Mouse (Mus musculus): ENCODE measurements around the gene Dnajc22.

The Dnajc22 gene

DNA sequence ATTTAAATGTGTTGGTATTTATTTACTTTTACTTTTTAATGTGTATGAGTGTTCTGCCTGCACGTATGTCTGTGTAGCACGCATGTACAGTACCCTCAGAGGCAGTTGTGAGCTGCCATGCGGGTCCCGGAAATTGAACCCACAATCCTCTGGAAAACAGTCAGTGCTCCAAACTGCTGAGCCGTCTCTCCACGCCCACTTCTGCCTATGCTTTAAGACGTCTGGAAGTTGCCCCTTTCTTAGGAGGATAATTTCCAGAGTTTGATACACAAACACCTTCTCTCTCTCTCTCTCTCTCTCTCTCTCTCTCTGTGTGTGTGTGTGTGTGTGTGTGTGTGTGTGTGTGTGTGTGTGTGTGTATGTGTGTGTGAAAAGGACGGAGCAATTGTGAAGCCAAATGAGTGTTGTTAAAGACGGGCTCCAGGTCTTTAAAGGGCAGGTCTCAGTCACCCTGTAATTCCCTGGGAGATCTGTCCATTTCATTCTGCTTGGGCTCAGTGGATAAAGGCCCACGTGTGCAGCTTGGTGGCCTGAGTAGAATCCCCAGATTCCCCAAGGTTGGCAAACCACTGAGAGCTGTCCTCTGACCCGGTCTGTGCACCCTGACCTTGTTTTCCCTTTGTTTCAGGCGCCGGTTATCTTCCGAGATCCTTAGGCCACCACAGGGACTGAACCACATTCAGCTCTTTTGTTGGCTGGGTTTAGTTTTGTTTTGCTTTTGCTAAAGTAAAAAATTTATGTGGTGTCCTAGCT, 21.5 kb downstream of the Dnajc22 start:
- in situ Hi-C loops (cut with MboI, MseI) = loop anchor here in 1 of 2 experiments (10.0 kb wide), 1 partner anchor 60 kb away; the partner anchor contains the start of gene Prph

DNA sequence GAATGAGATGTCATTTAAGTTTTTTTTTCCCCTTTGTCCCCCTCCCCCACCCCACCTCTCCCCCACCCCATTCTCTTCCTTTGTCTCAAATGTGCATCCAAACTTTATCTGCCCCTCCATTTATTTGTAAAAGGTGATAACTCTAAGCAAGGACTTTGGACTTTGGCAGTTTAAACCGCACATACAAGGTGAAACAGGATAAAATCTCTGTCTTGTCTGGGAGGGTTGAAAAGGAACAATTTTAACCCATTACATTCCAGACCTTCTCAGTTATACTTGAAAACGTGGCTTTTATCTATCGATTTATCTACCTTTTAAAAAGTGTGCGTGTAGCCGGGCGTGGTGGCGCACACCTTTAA, 22.1 kb downstream of the Dnajc22 start:
- in situ Hi-C loops (cut with MboI, MseI) = loop anchor here in 1 of 2 experiments (10.0 kb wide), 1 partner anchor 60 kb away; the partner anchor contains the start of gene Prph

DNA sequence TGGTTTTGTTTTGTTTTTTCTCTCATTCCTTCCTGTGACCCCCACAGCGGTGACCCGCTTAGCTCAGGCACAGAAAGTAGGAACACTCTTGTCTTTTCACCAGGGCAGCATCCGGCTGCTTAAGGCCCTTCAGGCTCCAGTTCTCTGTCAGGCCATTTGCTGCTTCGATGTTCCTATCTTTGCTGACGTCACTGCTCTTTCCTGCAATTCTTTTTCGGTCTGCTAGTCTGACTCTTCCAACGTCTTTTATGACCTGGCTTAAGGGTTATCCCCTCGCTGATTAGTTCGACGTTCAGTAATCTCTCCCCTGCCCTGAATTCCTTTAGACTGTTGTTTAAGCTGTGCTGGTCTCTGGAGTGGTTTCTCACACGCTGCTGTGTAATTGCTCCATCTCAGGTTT, 23.6 kb downstream of the Dnajc22 start:
- in situ Hi-C loops (cut with MboI, MseI) = loop anchor here in 1 of 2 experiments (10.0 kb wide), 1 partner anchor 62 kb away; the partner anchor contains the start of gene Prph

DNA sequence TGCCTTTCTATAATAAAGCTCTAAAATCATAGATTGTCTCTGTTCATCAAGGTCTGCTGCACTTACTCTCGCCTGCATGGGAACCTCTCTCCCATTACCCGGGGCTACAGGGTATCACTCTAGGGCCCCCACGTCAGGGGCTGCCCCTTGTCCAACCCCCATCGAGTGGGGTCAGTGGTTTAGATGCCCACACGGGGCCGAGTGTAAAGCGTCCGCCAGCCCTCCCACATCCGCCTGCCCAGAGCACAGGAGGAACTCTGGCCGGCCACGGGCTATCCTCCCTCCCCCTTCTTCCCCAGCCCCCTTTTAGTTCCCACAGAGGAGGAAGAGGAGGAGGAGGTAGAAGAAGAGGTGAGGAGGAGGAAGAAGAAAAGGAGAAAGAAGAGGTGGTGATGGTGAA, 27.8 kb downstream of the Dnajc22 start:
- in situ Hi-C loops (cut with MboI, MseI) = no loop called here

GRCm38 (mm10) chr15:99122642-99123041, 29.7 kb downstream of the Dnajc22 start:
- in situ Hi-C loops (cut with MboI, MseI) = no loop called here

DNA sequence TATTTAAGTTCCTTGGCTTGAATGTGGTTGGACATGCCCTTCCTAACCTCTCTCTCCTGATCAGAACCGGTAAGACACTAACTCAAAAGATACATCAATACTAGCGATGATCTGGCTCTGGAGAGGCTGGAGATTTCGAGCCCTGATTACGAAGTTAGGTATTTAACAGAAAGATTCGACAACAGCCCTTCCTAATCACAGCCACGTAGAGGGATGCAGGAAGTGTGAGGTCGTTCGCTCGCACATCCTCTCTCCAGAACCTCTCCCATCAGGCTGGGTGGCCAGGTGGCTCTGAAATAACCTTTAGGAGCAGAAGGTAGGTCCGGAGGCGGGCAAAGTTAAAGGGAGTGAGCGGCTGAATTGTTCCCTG, 32.7 kb downstream of the Dnajc22 start, which contains the start of gene Spats2:
Gene Spats2, plus strand, starts transcription at position 206 of the 370 bp plus-strand sequence.
- in situ Hi-C loops (cut with MboI, MseI) = loop anchor here in 1 of 2 experiments (5.0 kb wide), 2 partner anchors 38 to 68 kb away; partner anchors contain the start of genes C1ql4 and Prph

DNA sequence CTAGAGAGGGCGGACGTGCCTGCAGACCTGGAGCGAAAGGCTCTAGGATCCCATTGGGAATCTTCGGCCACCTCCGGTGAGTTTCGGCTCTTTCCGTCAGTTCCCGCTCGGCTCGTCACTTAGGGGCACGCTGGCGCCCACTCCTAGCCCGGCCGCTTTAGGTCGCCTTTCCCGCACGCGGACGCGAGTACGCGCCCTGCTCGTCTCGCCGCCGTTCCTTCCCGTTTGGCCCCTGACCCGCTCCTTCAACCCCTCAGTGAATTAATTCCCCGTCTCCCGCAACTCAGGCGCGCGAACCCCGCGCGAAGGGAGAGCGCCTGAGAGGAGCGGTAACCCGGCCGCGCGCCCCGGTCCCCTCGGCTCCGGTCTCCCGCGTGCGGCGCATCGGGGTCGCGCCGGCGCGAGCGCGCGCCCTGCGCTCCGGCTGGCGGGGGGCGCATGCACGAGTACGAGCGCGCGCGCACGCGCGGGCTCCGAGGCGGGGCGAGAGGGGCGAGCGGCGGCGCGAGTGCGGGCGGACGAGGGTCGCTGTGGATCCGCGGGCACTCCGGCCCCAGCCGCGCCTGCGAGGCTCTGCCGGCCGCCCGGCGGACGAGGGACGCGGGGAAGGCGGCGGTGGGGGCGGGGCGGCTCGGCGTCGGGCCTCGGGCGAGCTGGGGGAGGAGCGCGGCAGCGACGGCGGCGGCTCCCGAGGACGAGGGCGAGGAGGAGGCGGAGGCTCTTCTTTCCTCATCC, 33.3 kb downstream of the Dnajc22 start:
- in situ Hi-C loops (cut with MboI, MseI) = loop anchor here in 1 of 2 experiments (5.0 kb wide), 2 partner anchors 39 to 69 kb away; partner anchors contain the start of genes C1ql4 and Prph

DNA sequence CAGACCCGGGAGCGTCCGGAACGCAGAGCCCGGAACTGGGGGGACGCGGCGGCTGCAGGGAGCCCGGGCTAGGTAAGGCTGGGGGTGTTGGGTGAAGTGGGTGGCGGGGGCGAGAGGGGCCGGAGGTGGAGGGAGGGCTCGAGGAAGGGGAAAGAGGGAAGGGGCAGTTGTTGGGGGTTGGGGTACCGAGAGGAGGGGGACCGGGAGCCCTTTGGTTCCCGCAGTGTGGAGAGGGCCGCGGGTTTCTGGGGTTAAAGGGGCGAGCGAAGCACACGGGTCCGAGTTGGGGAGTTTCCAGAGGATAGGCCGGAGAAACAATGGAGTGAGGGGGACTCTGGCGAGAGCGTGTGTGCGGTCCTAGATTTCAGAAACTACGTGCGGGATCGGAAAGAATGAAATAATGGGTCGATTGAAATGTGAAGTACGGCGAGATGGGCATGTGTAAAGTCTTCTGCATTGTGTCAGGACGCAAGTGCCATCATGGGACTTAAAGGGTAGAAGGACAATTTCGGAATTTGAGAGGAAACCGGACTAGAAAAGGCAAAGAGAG, 33.9 kb downstream of the Dnajc22 start:
- in situ Hi-C loops (cut with MboI, MseI) = loop anchor here in 1 of 2 experiments (5.0 kb wide), 2 partner anchors 40 to 70 kb away; partner anchors contain the start of genes C1ql4 and Prph

DNA sequence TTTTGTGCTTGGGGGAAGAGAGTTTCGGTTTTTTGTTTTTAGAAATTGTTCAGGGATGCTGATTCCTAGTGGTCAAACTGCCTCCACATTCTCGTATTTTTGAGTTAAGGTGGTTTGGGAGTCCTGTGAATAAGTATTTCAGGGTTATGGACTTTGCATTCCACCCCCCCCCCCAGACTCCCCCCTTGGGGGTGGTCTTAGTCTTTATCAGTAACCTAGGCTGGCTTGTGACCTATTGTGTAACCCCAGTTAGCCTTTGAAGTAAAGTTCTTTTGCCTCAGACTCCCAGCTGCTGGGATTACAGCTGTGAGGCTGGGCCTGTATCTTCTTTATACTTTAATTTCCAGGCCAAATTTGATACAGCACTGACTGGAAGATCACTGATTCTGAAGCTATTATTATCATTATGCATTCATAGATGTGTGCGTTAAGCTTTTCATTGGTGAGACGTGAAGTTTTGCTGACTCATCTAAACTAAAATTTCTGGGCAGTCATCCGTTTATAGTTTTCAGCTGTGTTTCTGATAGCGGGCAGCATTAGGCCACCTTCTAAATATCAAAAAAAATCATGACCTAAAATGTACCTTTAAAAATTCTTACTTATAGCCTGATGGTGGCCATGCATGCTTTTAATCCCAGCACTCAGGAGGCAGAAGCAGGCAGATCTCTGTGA, 35.0 kb downstream of the Dnajc22 start:
- in situ Hi-C loops (cut with MboI, MseI) = loop anchor here in 1 of 2 experiments (5.0 kb wide), 2 partner anchors 41 to 71 kb away; partner anchors contain the start of genes C1ql4 and Prph

DNA sequence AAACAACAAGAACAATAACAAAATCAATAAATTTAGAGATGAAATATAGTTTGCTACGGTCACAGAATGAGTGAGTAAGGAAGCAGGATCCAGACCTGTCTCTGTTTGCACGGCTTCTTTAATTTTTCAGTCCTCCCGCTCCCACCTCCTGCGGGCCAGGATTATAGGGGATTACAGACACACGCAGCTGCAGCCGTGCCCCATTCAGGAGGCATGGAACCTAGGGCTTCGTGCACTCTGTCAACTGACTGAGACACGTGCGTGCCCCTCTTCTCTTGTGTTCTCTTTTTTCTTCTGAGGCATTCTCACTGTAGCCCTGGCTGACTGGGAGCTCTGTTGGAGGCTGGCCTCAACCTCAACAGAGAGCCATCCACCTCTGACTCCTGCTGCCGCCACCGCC, 36.5 kb downstream of the Dnajc22 start:
- in situ Hi-C loops (cut with MboI, MseI) = loop anchor here in 1 of 2 experiments (5.0 kb wide), 2 partner anchors 42 to 72 kb away; partner anchors contain the start of genes C1ql4 and Prph

- in situ Hi-C loops (cut with MboI, MseI) = loop anchor here in 1 of 2 experiments (5.0 kb wide), 2 partner anchors 43 to 73 kb away; partner anchors contain the start of genes C1ql4 and Prph
Measured at GRCm38 (mm10) chr15:99129956-99130910, 37.3 kb downstream of the Dnajc22 start.

GRCm38 (mm10) chr15:99138389-99138788, 45.4 kb downstream of the Dnajc22 start:
- in situ Hi-C loops (cut with MboI, MseI) = loop anchor here in 1 of 2 experiments (5.0 kb wide), 1 partner anchor 49 kb away; no protein-coding TSS in a partner anchor

DNA sequence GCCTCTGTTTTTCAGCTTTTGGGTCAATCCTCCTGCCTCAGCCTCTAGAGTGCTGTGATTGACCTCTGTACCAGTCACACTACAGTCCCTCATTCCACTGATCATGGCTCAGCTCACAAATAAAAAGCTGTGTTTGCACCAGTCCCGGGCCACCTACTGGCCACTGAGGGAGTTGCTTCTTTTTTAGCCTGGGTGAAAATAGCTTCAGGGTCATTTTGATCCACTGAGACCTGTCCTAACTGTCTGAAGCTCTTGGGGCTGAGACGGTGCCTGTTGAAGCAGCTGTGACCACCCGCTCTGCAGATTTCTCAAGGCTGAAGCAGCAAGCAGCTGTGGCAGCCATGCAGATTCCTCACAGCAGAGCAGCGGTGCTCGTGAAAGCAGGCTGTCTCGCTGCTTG, 46.7 kb downstream of the Dnajc22 start:
- in situ Hi-C loops (cut with MboI, MseI) = loop anchor here (5.0 to 10.0 kb wide), 2 partner anchors 48 to 55 kb away; no protein-coding TSS in a partner anchor

GRCm38 (mm10) chr15:99150516-99150915, 57.5 kb downstream of the Dnajc22 start:
- in situ Hi-C loops (cut with MboI, MseI) = no loop called here

GRCm38 (mm10) chr15:99151324-99151723, 58.4 kb downstream of the Dnajc22 start:
- in situ Hi-C loops (cut with MboI, MseI) = no loop called here

DNA sequence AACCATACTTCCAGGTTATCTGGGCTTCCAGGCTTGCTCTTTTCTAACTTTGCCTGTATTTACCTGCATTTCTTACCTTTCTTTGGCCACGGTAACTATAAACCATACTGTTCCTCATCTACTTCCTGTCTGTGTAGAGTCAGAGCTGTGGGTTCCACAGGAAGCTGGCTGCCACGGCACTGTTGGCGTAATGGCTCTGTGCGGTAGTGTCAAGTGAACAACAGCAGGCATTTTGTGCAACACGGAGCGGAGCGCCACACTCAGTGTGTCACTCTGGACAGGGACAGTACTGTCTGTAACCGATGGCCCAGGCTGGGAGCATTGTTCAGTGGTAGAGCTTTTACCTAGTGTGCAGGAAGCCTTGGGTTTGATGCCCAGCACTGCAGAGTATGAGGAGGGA, 60.5 kb downstream of the Dnajc22 start:
- in situ Hi-C loops (cut with MboI, MseI) = no loop called here
